Mouse (Mus musculus): ENCODE results near the gene Tpk1. TPM values are rescaled to one million over a fixed set of nuclear protein-coding genes. Genes with fewer than 3 reads are reported as not detected.

The Tpk1 gene
- polyA plus RNA-seq, 2 experiments: 3.9 to 5.8 TPM

- no peak for ATAC-seq (ENCODE audit: insufficient read depth)
- H3K4me1 ChIP-seq (replicated peaks; ENCODE audit: control insufficient read depth in 2 of 2, insufficient read depth in 2 of 2, low read length in 1 of 2): no peaks in the 10 kb centered on the region
- TF ChIP-seq EP300 (IDR thresholded peaks at IDR 0.05; ENCODE audit: low read depth): no peak
- no peak for TF ChIP-seq CTCF (IDR thresholded peaks at IDR 0.05; ENCODE audit: low read depth)
- no peak overlapping the region for H3K9ac ChIP-seq (replicated peaks)
- H3K27me3 ChIP-seq (ENCODE audit: control insufficient read depth, insufficient read depth, low read length): no peaks in the 10 kb centered on the region
- H3K36me3 ChIP-seq (replicated peaks; ENCODE audit: control insufficient read depth, insufficient read depth, low read depth): no peaks in the 10 kb centered on the region
- 64% methylated on average over 4 of the region's 4 CpGs for WGBS (ENCODE audit: insufficient replicate concordance)
- no peak for DNase-seq (ENCODE audit: low read depth in 3 of 3, low spot score in 3 of 3)
- H3K9me3 ChIP-seq (ENCODE audit: control insufficient read depth, low read length): no peaks in the 10 kb centered on the region
- no peak overlapping the region for H3K4me2 ChIP-seq (ENCODE audit: low read depth)
- H3K4me3 ChIP-seq (ENCODE audit: insufficient read depth in 1 of 2, low read depth in 2 of 2, low read length in 2 of 2): no peak overlapping the region
- H3K27ac ChIP-seq: no peak overlapping the region
Observed at GRCm38 (mm10) chr6:43590841-43591541, 75.1 kb downstream of the Tpk1 start.

GRCm38 (mm10) chr6:43585274-43585673 is 80.8 kb downstream of the Tpk1 start:
- H3K9ac ChIP-seq (replicated peaks): no peak overlapping the region
- no peak overlapping the region for H3K4me3 ChIP-seq (ENCODE audit: insufficient read depth in 1 of 2, low read depth in 2 of 2, low read length in 2 of 2)
- no peak for TF ChIP-seq EP300 (IDR thresholded peaks at IDR 0.05; ENCODE audit: low read depth)
- TF ChIP-seq CTCF (IDR thresholded peaks at IDR 0.05; ENCODE audit: low read depth): no peak
- H3K27me3 ChIP-seq (ENCODE audit: control insufficient read depth, insufficient read depth, low read length): no peaks in the 10 kb centered on the region
- DNase-seq (ENCODE audit: low read depth in 3 of 3, low spot score in 3 of 3) (no peak), ATAC-seq (ENCODE audit: insufficient read depth) (no peak)
- no peak overlapping the region for H3K4me2 ChIP-seq (ENCODE audit: low read depth)
- H3K9me3 ChIP-seq (ENCODE audit: control insufficient read depth, low read length): no peaks in the 10 kb centered on the region
- WGBS (ENCODE audit: insufficient replicate concordance): 61% methylated on average over 2 of the region's 2 CpGs
- no peak overlapping the region for H3K27ac ChIP-seq
- no peaks in the 10 kb centered on the region for H3K4me1 ChIP-seq (replicated peaks; ENCODE audit: control insufficient read depth in 2 of 2, insufficient read depth in 2 of 2, low read length in 1 of 2)
- no peaks in the 10 kb centered on the region for H3K36me3 ChIP-seq (replicated peaks; ENCODE audit: control insufficient read depth, insufficient read depth, low read depth)

- no peak for DNase-seq (ENCODE audit: low read depth in 3 of 3, low spot score in 3 of 3)
- H3K27me3 ChIP-seq (ENCODE audit: control insufficient read depth, insufficient read depth, low read length): no peaks in the 10 kb centered on the region
- no peak overlapping the region for H3K4me2 ChIP-seq (ENCODE audit: low read depth)
- no peaks in the 10 kb centered on the region; a peak in 2 of 4 replicates for H3K4me1 ChIP-seq (replicated peaks; ENCODE audit: control insufficient read depth in 2 of 2, insufficient read depth in 2 of 2, low read length in 1 of 2)
- H3K9ac ChIP-seq (replicated peaks): no peak overlapping the region
- H3K36me3 ChIP-seq (replicated peaks; ENCODE audit: control insufficient read depth, insufficient read depth, low read depth): no peaks in the 10 kb centered on the region
- no peak overlapping the region for H3K27ac ChIP-seq
- WGBS (ENCODE audit: insufficient replicate concordance): 58% methylated on average over 2 of the region's 2 CpGs
- H3K9me3 ChIP-seq (ENCODE audit: control insufficient read depth, low read length): no peaks in the 10 kb centered on the region
- no peak overlapping the region for H3K4me3 ChIP-seq (ENCODE audit: insufficient read depth in 1 of 2, low read depth in 2 of 2, low read length in 2 of 2)
- TF ChIP-seq EP300 (IDR thresholded peaks at IDR 0.05; ENCODE audit: low read depth) (no peak), CTCF (IDR thresholded peaks at IDR 0.05; ENCODE audit: low read depth) (no peak)
- no peak for ATAC-seq (ENCODE audit: insufficient read depth)
Observed at GRCm38 (mm10) chr6:43581809-43582208, 84.3 kb downstream of the Tpk1 start.

GRCm38 (mm10) chr6:43567885-43568284 is 98.2 kb downstream of the Tpk1 start:
- ATAC-seq (ENCODE audit: insufficient read depth): no peak
- Histone ChIP-seq H3K9me3 (ENCODE audit: control insufficient read depth, low read length) (no peaks in the 10 kb centered on the region), H3K9ac (replicated peaks) (no peak overlapping the region), H3K4me2 (ENCODE audit: low read depth) (no peak overlapping the region), H3K27ac (no peak overlapping the region), H3K27me3 (ENCODE audit: control insufficient read depth, insufficient read depth, low read length) (no peaks in the 10 kb centered on the region), H3K36me3 (replicated peaks; ENCODE audit: control insufficient read depth, insufficient read depth, low read depth) (no peaks in the 10 kb centered on the region), H3K4me1 (replicated peaks; ENCODE audit: control insufficient read depth in 2 of 2, insufficient read depth in 2 of 2, low read length in 1 of 2) (no peaks in the 10 kb centered on the region), H3K4me3 (ENCODE audit: insufficient read depth in 1 of 2, low read depth in 2 of 2, low read length in 2 of 2) (no peak overlapping the region)
- TF ChIP-seq EP300 (IDR thresholded peaks at IDR 0.05; ENCODE audit: low read depth) (no peak), CTCF (IDR thresholded peaks at IDR 0.05; ENCODE audit: low read depth) (no peak)
- no peak for DNase-seq (ENCODE audit: low read depth in 3 of 3, low spot score in 3 of 3)
- 74% methylated on average over 1 of the region's 1 CpGs for WGBS (ENCODE audit: insufficient replicate concordance)

GRCm38 (mm10) chr6:43562474-43562873 is 103.6 kb downstream of the Tpk1 start:
- H3K27me3 ChIP-seq (ENCODE audit: control insufficient read depth, insufficient read depth, low read length): no peaks in the 10 kb centered on the region
- H3K27ac ChIP-seq: no peak overlapping the region
- DNase-seq (ENCODE audit: low read depth in 3 of 3, low spot score in 3 of 3): no peak
- H3K4me1 ChIP-seq (replicated peaks; ENCODE audit: control insufficient read depth in 2 of 2, insufficient read depth in 2 of 2, low read length in 1 of 2): no peaks in the 10 kb centered on the region
- no peak for ATAC-seq (ENCODE audit: insufficient read depth)
- H3K9ac ChIP-seq (replicated peaks): no peak overlapping the region
- WGBS (ENCODE audit: insufficient replicate concordance): 65% methylated on average over 4 of the region's 4 CpGs
- H3K4me2 ChIP-seq (ENCODE audit: low read depth): no peak overlapping the region
- no peaks in the 10 kb centered on the region for H3K36me3 ChIP-seq (replicated peaks; ENCODE audit: control insufficient read depth, insufficient read depth, low read depth)
- no peaks in the 10 kb centered on the region for H3K9me3 ChIP-seq (ENCODE audit: control insufficient read depth, low read length)
- no peak for TF ChIP-seq EP300 (IDR thresholded peaks at IDR 0.05; ENCODE audit: low read depth)
- no peak for TF ChIP-seq CTCF (IDR thresholded peaks at IDR 0.05; ENCODE audit: low read depth)
- H3K4me3 ChIP-seq (ENCODE audit: insufficient read depth in 1 of 2, low read depth in 2 of 2, low read length in 2 of 2): no peak overlapping the region
